ENCODE assay signal across 8 mouse cellular contexts in the genomic region with DNA sequence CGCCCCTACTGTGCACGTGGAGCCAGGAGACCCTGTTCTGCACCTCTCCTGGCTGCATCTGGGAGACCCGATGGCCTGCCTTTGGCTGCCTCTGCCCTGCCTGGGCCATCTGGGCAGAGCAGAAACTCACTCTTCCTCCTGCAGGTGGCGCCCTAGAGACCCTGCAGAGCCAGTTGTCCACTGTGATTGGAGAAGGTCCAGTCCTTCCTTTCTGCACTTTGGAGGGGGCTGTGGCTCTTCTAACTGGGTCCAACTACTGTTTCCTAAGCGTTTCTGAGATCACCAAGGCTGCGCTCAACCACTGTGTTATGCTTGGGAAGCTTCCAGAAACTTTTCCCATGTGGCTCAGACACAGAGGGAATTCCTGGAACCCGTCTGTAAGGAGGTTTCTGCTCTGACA.
DNase-seq lines count a peak whose midpoint lies in the region; ATAC-seq and TF ChIP-seq lines count a peak whose summit lies in the region.

No protein-coding gene starts in this region.

- TF ChIP-seq CTCF in CH12.LX (conservative IDR thresholded peaks at IDR 0.05 in 1 of 2, IDR thresholded peaks at IDR 0.05 in 1 of 2; ENCODE audit: low read depth in 2 of 2, low read length in 2 of 2): peak; percentile 52 to 77; a peak in 3 of 4 replicates

- H3K27ac ChIP-seq in CH12.LX (ENCODE audit: insufficient read depth, low read depth): no peak overlapping the region
- no peak overlapping the region for H3K27ac ChIP-seq in heart, embryonic 12.5 days (ENCODE audit: poor library complexity, severe bottlenecking)
- peak overlapping the region; percentile 39 for H3K27ac ChIP-seq in lung, embryonic 16.5 days (ENCODE audit: low read length)

- H3K79me2 ChIP-seq in CH12.LX (replicated peaks; ENCODE audit: control insufficient read depth, extremely low read depth, insufficient read depth, poor library complexity, severe bottlenecking): no peaks in the 10 kb centered on the region

- no peaks in the 10 kb centered on the region for H3K9me3 ChIP-seq in CH12.LX (replicated peaks; ENCODE audit: low read length)
- no peaks in the 10 kb centered on the region for H3K9me3 ChIP-seq in heart, embryonic 12.5 days (replicated peaks)
- no peaks in the 10 kb centered on the region for H3K9me3 ChIP-seq in lung, embryonic 16.5 days (ENCODE audit: control insufficient read depth, low read length)

- no peaks in the 10 kb centered on the region for H3K36me3 ChIP-seq in CH12.LX (replicated peaks in 1 of 2; ENCODE audit: control insufficient read depth in 1 of 2, insufficient read depth in 1 of 2, low read length in 1 of 2)
- H3K36me3 ChIP-seq in heart, embryonic 12.5 days: no peaks in the 10 kb centered on the region
- no peaks in the 10 kb centered on the region for H3K36me3 ChIP-seq in lung, embryonic 16.5 days (ENCODE audit: control insufficient read depth, insufficient read depth, low read length)

- H3K4me1 ChIP-seq in CH12.LX (ENCODE audit: control insufficient read depth in 1 of 2, insufficient read depth in 2 of 2): no peaks in the 10 kb centered on the region
- peaks cover 41% of the 10 kb centered on the region for H3K4me1 ChIP-seq in heart, embryonic 12.5 days (replicated peaks)
- peaks cover 31% of the 10 kb centered on the region for H3K4me1 ChIP-seq in lung, embryonic 16.5 days (replicated peaks; ENCODE audit: control insufficient read depth, insufficient read depth, low read length)

- H3K27me3 ChIP-seq in CH12.LX (replicated peaks): peaks cover 91% of the 10 kb centered on the region
- H3K27me3 ChIP-seq in heart, embryonic 12.5 days (replicated peaks): no peaks in the 10 kb centered on the region
- no peaks in the 10 kb centered on the region for H3K27me3 ChIP-seq in lung, embryonic 16.5 days (ENCODE audit: control insufficient read depth, insufficient read depth, low read depth, low read length)

- peak; percentile 51; the same call in 1 of the 2 replicates for ATAC-seq in heart, embryonic 12.5 days (ENCODE audit: insufficient number of reproducible peaks, low FRiP score)
- ATAC-seq in lung, embryonic 16.5 days (ENCODE audit: low read depth): peak; percentile 61

- H3K4me2 ChIP-seq in CH12.LX (ENCODE audit: insufficient read depth, low read depth, poor library complexity, severe bottlenecking): no peak overlapping the region
- H3K4me2 ChIP-seq in heart, embryonic 12.5 days: no peak overlapping the region
- H3K4me2 ChIP-seq in lung, embryonic 16.5 days (ENCODE audit: low read depth, low read length): no peak overlapping the region

- dilution Hi-C loops in CH12.LX (cut with MboI; ENCODE audit: extremely low pct_ligation_motif_present, extremely low pct_unique_long_range_greater_than_20kb, low sequenced_read_pairs): no loop called here

- TF ChIP-seq RAD21 in CH12.LX (IDR thresholded peaks at IDR 0.05; ENCODE audit: low read depth, low read length): peak; percentile 29

- DNase-seq in CH12.LX (ENCODE audit: extremely low read depth): peak; percentile 51
- peak; percentile 92 for DNase-seq in adrenal gland, postnatal 10 days
- peak; percentile 85 for DNase-seq in embryo, embryonic 9.5 days (ENCODE audit: extremely low spot score)
- peak; percentile 83 to 92 for DNase-seq in kidney, postnatal 36 days
- peak; percentile 71 for DNase-seq in right cerebral cortex, adult 18-20 months
- DNase-seq in urinary bladder, postnatal 14 days (ENCODE audit: low spot score): peak; percentile 91

- in situ Hi-C loops in CH12.LX (cut with MboI; ENCODE audit: low pct_ligation_motif_present, low pct_unique_long_range_greater_than_20kb, low sequenced_read_pairs): loop anchor here (10.0 kb wide), 1 partner anchor 203 kb away; no protein-coding TSS in a partner anchor

- no peak for TF ChIP-seq EP300 in CH12.LX (IDR thresholded peaks at IDR 0.05; ENCODE audit: low read length)

- H3K4me3 ChIP-seq in CH12.LX (replicated peaks in 1 of 3; ENCODE audit: low read depth in 2 of 3, low read length in 2 of 3, poor library complexity in 1 of 3): no peak overlapping the region
- no peak overlapping the region for H3K4me3 ChIP-seq in heart, embryonic 12.5 days
- no peak overlapping the region for H3K4me3 ChIP-seq in lung, embryonic 16.5 days (ENCODE audit: low read length)

- no peak overlapping the region for H3K9ac ChIP-seq in CH12.LX (ENCODE audit: insufficient read depth, low read depth)
- no peak overlapping the region for H3K9ac ChIP-seq in heart, embryonic 12.5 days
- no peak overlapping the region for H3K9ac ChIP-seq in lung, embryonic 16.5 days (ENCODE audit: low read length)

- 14% methylated on average over 7 of the region's 7 CpGs for WGBS in heart, embryonic 12.5 days
- WGBS in lung, embryonic 16.5 days: 14% methylated on average over 7 of the region's 7 CpGs

- no peak for TF ChIP-seq POLR2A in CH12.LX (IDR thresholded peaks at IDR 0.05; ENCODE audit: low read depth, low read length)

TF ChIP-seq in CH12.LX, 34 proteins besides CTCF, POLR2A, EP300 and RAD21:
- TF ChIP-seq MAZ (IDR thresholded peaks at IDR 0.05; ENCODE audit: low read depth, low read length) (no peak), NELFE (IDR thresholded peaks at IDR 0.05; ENCODE audit: low read depth, low read length) (no peak), SIN3A (IDR thresholded peaks at IDR 0.05; ENCODE audit: low read length) (no peak), SMC3 (IDR thresholded peaks at IDR 0.05; ENCODE audit: low read depth, low read length) (peak; percentile 58)
